Mouse (Mus musculus) heart, adult 2 months (tissue): ENCODE data around the gene Abhd16b.

Experiments used
- CTCF ChIP-seq: fragments of 200-600 bp; IDR thresholded peaks from 2 replicates; pipeline ENCODE4 v1.8.1; 2022; ENCODE audit warnings: antibody characterized with exemption, mild to moderate bottlenecking, moderate library complexity
- EP300 ChIP-seq: fragments of 200-500 bp; IDR thresholded peaks from 2 replicates; pipeline ENCODE4 v1.6.1; 2011; ENCODE audit warnings: low read depth, low read length, control low read depth; ENCODE audit not compliant: insufficient read depth
- POLR2A ChIP-seq: fragments of 200-500 bp; IDR thresholded peaks from 2 replicates; pipeline ENCODE4 v1.6.1; 2011; ENCODE audit warnings: mild to moderate bottlenecking, low read depth, low read length, control low read depth; ENCODE audit not compliant: insufficient read depth

GRCm38 (mm10) chr2:181537444-181538047, 44.5 kb downstream of the Abhd16b start:
- TF ChIP-seq POLR2A = no peak
- no peak for TF ChIP-seq CTCF
- no peak for TF ChIP-seq EP300
